Mouse (Mus musculus): ENCODE results near the gene Mrnip. TPM values are rescaled to one million over a fixed set of nuclear protein-coding genes. Genes with fewer than 3 reads are reported as not detected.

Gene Mrnip
- polyA plus RNA-seq, 1 experiment = 7.8 TPM

- no peaks in the 10 kb centered on the region for H3K79me2 ChIP-seq (ENCODE audit: control insufficient read depth, insufficient read depth)
- no peaks in the 10 kb centered on the region for H3K27me3 ChIP-seq (ENCODE audit: control insufficient read depth, insufficient read depth, insufficient read length)
- H3K4me3 ChIP-seq = no peak overlapping the region
- no peak overlapping the region for H3ac ChIP-seq (ENCODE audit: control insufficient read depth, insufficient read length)
- no peak for TF ChIP-seq TCF12 (IDR thresholded peaks at IDR 0.05; ENCODE audit: insufficient read depth, poor library complexity, severe bottlenecking)
- TF ChIP-seq MYOG (IDR thresholded peaks at IDR 0.05; ENCODE audit: control insufficient read depth in 1 of 3, insufficient read depth in 1 of 3, insufficient read length in 2 of 3, low read depth in 2 of 3) = no peak
- no peak for TF ChIP-seq SRF (IDR thresholded peaks at IDR 0.05; ENCODE audit: control insufficient read depth, insufficient read length, low read depth)
- no peak for TF ChIP-seq POLR2A (IDR thresholded peaks at IDR 0.05; ENCODE audit: insufficient read length, low read depth)
- TF ChIP-seq E2F4 (IDR thresholded peaks at IDR 0.05; ENCODE audit: insufficient read depth) = no peak
- no peak overlapping the region for H3K4me2 ChIP-seq (ENCODE audit: low read depth)
- no peaks in the 10 kb centered on the region for H3K36me3 ChIP-seq (ENCODE audit: control insufficient read depth, insufficient read depth)
Measured at GRCm38 (mm10) chr11:50243926-50244325, 69.7 kb downstream of the Mrnip start.

- no peaks in the 10 kb centered on the region for H3K36me3 ChIP-seq (ENCODE audit: control insufficient read depth, insufficient read depth)
- H3K4me2 ChIP-seq (ENCODE audit: low read depth) = no peak overlapping the region
- H3ac ChIP-seq (ENCODE audit: control insufficient read depth, insufficient read length) = no peak overlapping the region
- no peak overlapping the region for H3K4me3 ChIP-seq
- H3K79me2 ChIP-seq (ENCODE audit: control insufficient read depth, insufficient read depth) = no peaks in the 10 kb centered on the region
- H3K27me3 ChIP-seq (ENCODE audit: control insufficient read depth, insufficient read depth, insufficient read length) = no peaks in the 10 kb centered on the region
- TF ChIP-seq USF1 (IDR thresholded peaks at IDR 0.05; ENCODE audit: low read depth) (no peak), CEBPB (IDR thresholded peaks at IDR 0.05; ENCODE audit: insufficient read depth, poor library complexity, severe bottlenecking) (no peak), MYOD1 (IDR thresholded peaks at IDR 0.05; ENCODE audit: control insufficient read depth in 1 of 3, insufficient read length in 2 of 3, low read depth in 2 of 3) (no peak), MYOG (IDR thresholded peaks at IDR 0.05; ENCODE audit: control insufficient read depth in 1 of 3, insufficient read depth in 1 of 3, insufficient read length in 2 of 3, low read depth in 2 of 3) (no peak), SRF (IDR thresholded peaks at IDR 0.05; ENCODE audit: control insufficient read depth, insufficient read length, low read depth) (no peak), POLR2AphosphoS2 (IDR thresholded peaks at IDR 0.05; ENCODE audit: insufficient read length, low read depth) (no peak), TCF3 (IDR thresholded peaks at IDR 0.05; ENCODE audit: insufficient read length, low read depth) (no peak), E2F4 (IDR thresholded peaks at IDR 0.05; ENCODE audit: insufficient read depth) (no peak), TCF12 (IDR thresholded peaks at IDR 0.05; ENCODE audit: insufficient read depth, poor library complexity, severe bottlenecking) (no peak), POLR2A (IDR thresholded peaks at IDR 0.05; ENCODE audit: insufficient read length, low read depth) (no peak), REST (IDR thresholded peaks at IDR 0.05; ENCODE audit: insufficient read depth, insufficient read length) (no peak), MAX (IDR thresholded peaks at IDR 0.05; ENCODE audit: low read depth) (no peak)
Measured at GRCm38 (mm10) chr11:50245269-50245668, 71.0 kb downstream of the Mrnip start.

- H3K4me2 ChIP-seq (ENCODE audit: low read depth) = no peak overlapping the region
- no peak overlapping the region for H3K4me3 ChIP-seq
- H3K27me3 ChIP-seq (ENCODE audit: control insufficient read depth, insufficient read depth, insufficient read length) = no peaks in the 10 kb centered on the region
- no peak overlapping the region for H3ac ChIP-seq (ENCODE audit: control insufficient read depth, insufficient read length)
- H3K79me2 ChIP-seq (ENCODE audit: control insufficient read depth, insufficient read depth) = no peaks in the 10 kb centered on the region
- TF ChIP-seq SRF (IDR thresholded peaks at IDR 0.05; ENCODE audit: control insufficient read depth, insufficient read length, low read depth) (no peak), CEBPB (IDR thresholded peaks at IDR 0.05; ENCODE audit: insufficient read depth, poor library complexity, severe bottlenecking) (no peak), MYOG (IDR thresholded peaks at IDR 0.05; ENCODE audit: control insufficient read depth in 1 of 3, insufficient read depth in 1 of 3, insufficient read length in 2 of 3, low read depth in 2 of 3) (no peak), POLR2A (IDR thresholded peaks at IDR 0.05; ENCODE audit: insufficient read length, low read depth) (no peak), TCF12 (IDR thresholded peaks at IDR 0.05; ENCODE audit: insufficient read depth, poor library complexity, severe bottlenecking) (no peak), USF1 (IDR thresholded peaks at IDR 0.05; ENCODE audit: low read depth) (no peak), MYOD1 (IDR thresholded peaks at IDR 0.05; ENCODE audit: control insufficient read depth in 1 of 3, insufficient read length in 2 of 3, low read depth in 2 of 3) (no peak), TCF3 (IDR thresholded peaks at IDR 0.05; ENCODE audit: insufficient read length, low read depth) (no peak), MAX (IDR thresholded peaks at IDR 0.05; ENCODE audit: low read depth) (no peak), POLR2AphosphoS2 (IDR thresholded peaks at IDR 0.05; ENCODE audit: insufficient read length, low read depth) (no peak), REST (IDR thresholded peaks at IDR 0.05; ENCODE audit: insufficient read depth, insufficient read length) (no peak), E2F4 (IDR thresholded peaks at IDR 0.05; ENCODE audit: insufficient read depth) (no peak)
- no peaks in the 10 kb centered on the region for H3K36me3 ChIP-seq (ENCODE audit: control insufficient read depth, insufficient read depth)
Measured at GRCm38 (mm10) chr11:50248473-50249171, 74.4 kb downstream of the Mrnip start.

Other genes starting within 250 kb of the Mrnip start
- gene Rnf130, start 149.1 kb upstream of the Mrnip start, polyA plus RNA-seq (2012; fragmentation: generic; extraction: Trizol) = not detected
- 36.6 TPM for gene Tbc1d9b, start 43.0 kb upstream of the Mrnip start, polyA plus RNA-seq (2012; fragmentation: generic; extraction: Trizol)
- 873 TPM for gene Sqstm1, start 36.4 kb downstream of the Mrnip start, polyA plus RNA-seq (2012; fragmentation: generic; extraction: Trizol)
- gene Mgat4b, start 36.4 kb downstream of the Mrnip start, polyA plus RNA-seq (2012; fragmentation: generic; extraction: Trizol) = 89.2 TPM
- 1.8 TPM for gene Ltc4s, start 64.2 kb downstream of the Mrnip start, polyA plus RNA-seq (2012; fragmentation: generic; extraction: Trizol)
- gene Maml1, start 117.9 kb downstream of the Mrnip start, polyA plus RNA-seq (2012; fragmentation: generic; extraction: Trizol) = 13.7 TPM
- gene Canx, start 151.2 kb downstream of the Mrnip start, polyA plus RNA-seq (2012; fragmentation: generic; extraction: Trizol) = 139 TPM
- not detected for gene Cby3, start 180.0 kb downstream of the Mrnip start, polyA plus RNA-seq (2012; fragmentation: generic; extraction: Trizol)
- 54.5 TPM for gene Hnrnph1, start 202.5 kb downstream of the Mrnip start, polyA plus RNA-seq (2012; fragmentation: generic; extraction: Trizol)